Mouse (Mus musculus) kidney, postnatal 0 days (tissue): ENCODE data around the gene Klc3. TPM values are rescaled to one million over a fixed set of nuclear protein-coding genes. Genes with fewer than 3 reads are reported as not detected.
A peak's percentile ranks its signal among the peaks of the same experiment; 100 is the strongest.

Experiments used
- ATAC-seq: fragments of 200-750 bp; cut with Nextera tagmentation; replicated peaks from 2 replicates; pipeline ENCODE4 v1.8.0; 2017; ENCODE audit warnings: low read depth, moderate number of reproducible peaks, moderate TSS enrichment, moderate library complexity; ENCODE audit not compliant: low FRiP score
- DNase-seq: peaks from one replicate; pipeline ENCODE4 v3.0.0-alpha.2; 2016; ENCODE audit warnings: low spot score
- H3K27ac ChIP-seq: fragments of 300-500 bp; sonication (generic); 2 replicates; pipeline ENCODE4 v1.5.1; 2014; ENCODE audit warnings: mild to moderate bottlenecking
- H3K27me3 ChIP-seq: fragments of 300-500 bp; sonication (generic); 2 replicates; pipeline ENCODE4 v1.6.1; 2014; ENCODE audit warnings: low read length, mixed read lengths; ENCODE audit not compliant: insufficient read depth
- H3K36me3 ChIP-seq: fragments of 300-500 bp; sonication (generic); 2 replicates; pipeline ENCODE4 v1.6.1; 2014; ENCODE audit warnings: low read length, mixed read lengths; ENCODE audit not compliant: insufficient read depth
- H3K4me1 ChIP-seq: fragments of 300-500 bp; sonication (generic); replicated peaks from 2 replicates; pipeline ENCODE4 v1.6.1; 2014; ENCODE audit warnings: antibody characterized with exemption, low read length, mixed read lengths; ENCODE audit not compliant: insufficient read depth
- H3K4me2 ChIP-seq: fragments of 300-500 bp; sonication (generic); 2 replicates; pipeline ENCODE4 v1.6.1; 2014; ENCODE audit warnings: mild to moderate bottlenecking, low read length, moderate library complexity, mixed read lengths
- H3K4me3 ChIP-seq: fragments of 300-500 bp; sonication (generic); replicated peaks from 2 replicates; pipeline ENCODE4 v1.5.1; 2014; ENCODE audit warnings: low read depth, low read length
- H3K9ac ChIP-seq: fragments of 300-500 bp; sonication (generic); 2 replicates; pipeline ENCODE4 v1.6.1; 2014; ENCODE audit warnings: low read depth, low read length
- H3K9me3 ChIP-seq: fragments of 300-500 bp; sonication (generic); replicated peaks from 2 replicates; pipeline ENCODE4 v1.6.1; 2016; ENCODE audit warnings: low read length, inconsistent platforms, mixed read lengths
- CTCF ChIP-seq: IDR thresholded peaks from 2 replicates; pipeline ENCODE4 v1.5.1; 2016; ENCODE audit warnings: antibody characterized with exemption, low read depth, mild to moderate bottlenecking, moderate library complexity
- WGBS: fragments of 180-500 bp; shearing (Covaris S2); extraction: QIAGEN DNeasy Blood & Tissue Kit; methylation state at CpG from one replicate; pipeline ENCODE4 v1.1.7; 2014; 5-methylcytosine and 5-hydroxymethylcytosine counted together
- polyA plus RNA-seq: library from polyadenylated mRNA; unstranded; fragments of >200 nt; fragmentation: Nextera tagmentation; extraction: Ambion mirVana; gene quantifications from 2 replicates; pipeline ENCODE4 v1.2.1, GENCODE M21; 2015

Gene Klc3
- polyA plus RNA-seq, 1 experiment from 2014 or later = 6.7 TPM

DNA sequence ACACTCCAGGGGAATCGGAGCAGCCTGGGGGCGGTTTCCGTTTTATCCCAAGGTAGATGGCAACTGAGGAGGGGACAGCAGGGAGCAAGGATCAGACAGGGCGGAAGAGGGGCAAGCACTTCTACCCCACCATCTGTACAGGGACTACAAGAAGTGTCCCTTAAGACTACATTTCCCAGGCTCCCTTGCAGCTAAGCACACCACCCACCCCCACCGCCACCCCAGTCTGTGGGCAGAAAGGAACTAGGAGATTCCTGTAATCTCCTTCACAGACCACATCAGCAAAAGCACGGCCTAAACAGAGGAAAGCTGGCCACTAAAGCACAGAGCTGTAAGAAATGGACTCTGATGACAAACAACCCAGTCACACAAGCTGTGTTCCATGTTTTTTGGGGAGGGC lies 22.4 kb upstream of the Klc3 start:
- no peak overlapping the region for H3K9ac ChIP-seq
- no peaks in the 10 kb centered on the region for H3K4me1 ChIP-seq
- no peak overlapping the region for H3K4me2 ChIP-seq
- no peak overlapping the region for H3K27ac ChIP-seq
- no peak for ATAC-seq
- no peak for DNase-seq
- peaks cover 45% of the 10 kb centered on the region for H3K36me3 ChIP-seq
- no peaks in the 10 kb centered on the region for H3K9me3 ChIP-seq
- H3K27me3 ChIP-seq = no peaks in the 10 kb centered on the region
- H3K4me3 ChIP-seq = no peak overlapping the region
- 77% methylated on average over 6 of the region's 6 CpGs for WGBS
- no peak for TF ChIP-seq CTCF

DNA sequence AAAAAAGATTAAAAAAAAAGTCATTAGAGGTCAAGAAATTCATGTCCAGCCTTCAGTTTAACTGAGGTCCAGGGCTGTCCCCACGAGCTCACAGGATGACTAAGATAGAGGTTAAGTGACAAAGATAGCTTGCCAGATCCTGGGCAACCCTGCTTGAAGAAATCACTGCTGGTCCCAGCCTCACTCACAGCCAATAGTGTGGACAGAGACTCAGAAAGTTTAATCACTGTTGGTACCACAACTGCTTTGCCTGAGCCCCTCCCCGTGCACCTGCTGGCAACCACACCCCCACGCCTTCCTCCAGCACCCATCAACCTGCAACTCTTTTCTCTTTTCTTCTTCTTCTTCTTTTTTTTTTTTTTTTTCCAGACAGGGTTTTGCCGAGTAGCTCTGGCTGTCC lies 20.1 kb upstream of the Klc3 start:
- Histone ChIP-seq H3K27ac (no peak overlapping the region), H3K27me3 (peaks cover 13% of the 10 kb centered on the region), H3K4me2 (no peak overlapping the region), H3K9me3 (no peaks in the 10 kb centered on the region), H3K4me1 (no peaks in the 10 kb centered on the region; the same call in 1 of the 2 replicates), H3K36me3 (peaks cover 31% of the 10 kb centered on the region), H3K4me3 (no peak overlapping the region), H3K9ac (no peak overlapping the region)
- ATAC-seq (no peak), DNase-seq (no peak)
- TF ChIP-seq CTCF = no peak
- 53% methylated on average over 4 of the region's 4 CpGs for WGBS

DNA sequence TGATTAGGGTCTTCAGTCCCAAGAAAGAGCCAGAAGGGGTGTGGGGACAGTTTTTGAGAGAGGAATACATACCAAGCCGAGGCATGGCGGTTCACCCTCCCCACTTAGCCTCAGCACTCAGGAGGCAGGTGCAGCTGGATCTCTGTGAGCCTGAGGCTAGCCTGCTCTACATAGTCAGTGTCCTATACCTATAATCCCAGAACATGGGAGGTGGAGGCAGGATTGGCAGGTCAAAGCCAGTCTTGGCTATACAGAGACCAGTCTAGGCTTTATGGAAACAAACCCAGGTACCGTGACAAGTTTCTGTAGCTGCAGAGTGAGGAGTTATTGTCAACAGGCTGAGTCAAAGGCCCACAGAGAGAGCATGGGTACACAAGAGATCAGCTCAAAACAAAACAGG lies 19.2 kb upstream of the Klc3 start:
- 88% methylated on average over 3 of the region's 3 CpGs for WGBS
- Histone ChIP-seq H3K27me3 (peaks cover 15% of the 10 kb centered on the region), H3K27ac (no peak overlapping the region)

DNA sequence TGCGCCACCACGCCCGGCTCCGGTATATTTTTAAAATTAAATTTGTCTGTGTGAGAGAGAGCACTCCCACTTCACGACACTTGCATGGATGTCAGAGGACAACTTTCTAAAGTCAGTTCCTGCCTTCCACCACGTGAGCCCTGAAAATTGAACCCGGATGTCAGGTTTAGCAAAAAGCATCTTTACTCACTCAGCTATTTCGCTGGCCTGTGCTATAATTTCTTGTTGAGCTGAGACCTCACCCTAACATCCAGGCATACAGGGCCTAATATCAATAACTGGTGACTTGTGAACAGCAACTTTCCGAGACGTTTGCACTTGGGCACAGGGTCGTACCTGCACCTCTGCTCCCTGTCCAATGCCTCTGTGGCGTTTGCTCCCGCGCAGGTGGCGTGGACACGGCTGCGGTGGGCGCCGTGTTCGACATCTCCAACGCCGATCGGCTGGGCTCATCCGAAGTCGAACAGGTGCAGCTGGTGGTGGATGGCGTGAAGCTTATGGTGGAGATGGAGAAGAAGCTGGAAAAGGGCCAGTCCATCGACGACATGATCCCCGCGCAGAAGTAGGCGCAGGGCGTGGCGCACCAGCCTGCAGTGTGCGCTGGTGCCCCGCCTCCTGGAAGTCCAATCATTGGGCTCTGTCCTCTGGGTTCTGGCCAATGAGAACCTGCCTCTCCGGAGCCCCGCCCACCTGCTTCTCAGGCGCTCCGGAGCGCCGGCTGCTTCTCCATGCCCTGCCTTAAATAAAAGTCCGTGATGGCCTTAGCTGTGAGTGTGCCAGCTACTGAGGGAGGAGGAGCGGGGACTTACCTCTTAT lies 17.1 kb upstream of the Klc3 start:
- H3K9me3 ChIP-seq = no peaks in the 10 kb centered on the region

More for the DNA sequence above, 19.2 kb upstream of the Klc3 start:
- Histone ChIP-seq H3K9me3 (no peaks in the 10 kb centered on the region), H3K4me2 (no peak overlapping the region), H3K4me3 (no peak overlapping the region), H3K9ac (no peak overlapping the region), H3K36me3 (peaks cover 21% of the 10 kb centered on the region), H3K4me1 (no peaks in the 10 kb centered on the region; the same call in 1 of the 2 replicates)
- DNase-seq (no peak), ATAC-seq (no peak)
- TF ChIP-seq CTCF = no peak

DNA sequence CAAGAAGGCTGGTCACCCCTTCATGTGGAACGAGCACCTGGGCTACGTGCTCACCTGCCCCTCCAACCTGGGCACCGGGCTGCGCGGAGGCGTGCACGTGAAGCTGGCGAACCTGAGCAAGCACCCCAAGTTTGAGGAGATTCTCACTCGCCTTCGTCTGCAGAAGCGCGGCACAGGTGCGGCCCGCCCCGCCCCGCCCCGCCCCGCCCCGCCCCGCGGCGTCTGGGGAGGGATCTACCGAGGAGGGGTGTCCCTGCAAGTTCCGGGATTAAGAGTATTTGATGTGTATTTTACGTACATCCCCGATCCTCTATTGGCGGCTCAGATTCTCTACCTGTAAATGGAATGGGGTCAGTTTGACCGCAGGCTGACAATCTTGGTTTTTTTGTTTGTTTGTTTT lies 16.2 kb upstream of the Klc3 start:
- H3K27ac ChIP-seq = no peak overlapping the region
- peaks cover 3% of the 10 kb centered on the region; the same call in 1 of the 2 replicates for H3K36me3 ChIP-seq
- H3K9me3 ChIP-seq = no peaks in the 10 kb centered on the region
- H3K4me1 ChIP-seq = no peaks in the 10 kb centered on the region; the same call in 1 of the 2 replicates
- H3K27me3 ChIP-seq = peaks cover 15% of the 10 kb centered on the region
- H3K4me3 ChIP-seq = 0 out of 2 replicates have a peak overlapping the region, but pooled peaks have one; percentile 2
- H3K4me2 ChIP-seq = peak overlapping the region; percentile 26; the same call in 1 of the 2 replicates
- 5% methylated on average over 28 of the region's 28 CpGs for WGBS
- no peak for TF ChIP-seq CTCF
- ATAC-seq = no peak
- no peak for DNase-seq
- H3K9ac ChIP-seq = no peak overlapping the region

More for the DNA sequence above, 17.1 kb upstream of the Klc3 start:
- no peaks in the 10 kb centered on the region; the same call in 1 of the 2 replicates for H3K4me1 ChIP-seq
- 14% methylated on average over 43 of the region's 43 CpGs for WGBS
- peak overlapping the region; percentile 16; the same call in 1 of the 2 replicates for H3K4me3 ChIP-seq
- peaks cover 11% of the 10 kb centered on the region for H3K36me3 ChIP-seq
- H3K27ac ChIP-seq = no peak overlapping the region
- ATAC-seq = peak; percentile 93
- H3K4me2 ChIP-seq = peak overlapping the region; percentile 57
- no peak for TF ChIP-seq CTCF
- H3K27me3 ChIP-seq = peaks cover 15% of the 10 kb centered on the region
- H3K9ac ChIP-seq = no peak overlapping the region
- peak; percentile 96 for DNase-seq

DNA sequence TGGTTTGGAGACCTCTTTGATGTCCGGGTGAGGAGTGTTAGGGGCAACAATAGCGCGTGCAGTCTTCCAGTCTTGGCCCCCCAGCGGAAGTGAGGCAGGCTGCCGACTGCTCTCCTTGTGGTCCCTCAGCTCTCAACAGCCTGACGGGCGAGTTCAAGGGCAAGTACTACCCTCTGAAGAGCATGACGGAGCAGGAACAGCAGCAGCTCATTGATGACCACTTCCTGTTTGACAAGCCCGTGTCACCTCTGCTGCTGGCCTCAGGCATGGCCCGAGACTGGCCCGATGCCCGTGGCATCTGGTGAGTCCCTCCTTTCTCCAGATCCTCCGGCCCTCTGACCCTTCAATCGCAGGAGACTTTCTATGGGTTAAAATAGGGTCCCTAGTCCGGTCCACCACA lies 12.7 kb upstream of the Klc3 start:
- no peak overlapping the region for H3K4me2 ChIP-seq
- H3K27ac ChIP-seq = no peak overlapping the region
- 71% methylated on average over 15 of the region's 15 CpGs for WGBS
- no peak for TF ChIP-seq CTCF
- H3K27me3 ChIP-seq = peaks cover 15% of the 10 kb centered on the region
- H3K4me3 ChIP-seq = no peak overlapping the region
- H3K9me3 ChIP-seq = no peaks in the 10 kb centered on the region
- H3K4me1 ChIP-seq = no peaks in the 10 kb centered on the region; the same call in 1 of the 2 replicates
- H3K36me3 ChIP-seq = no peaks in the 10 kb centered on the region
- no peak overlapping the region for H3K9ac ChIP-seq
- ATAC-seq (no peak), DNase-seq (no peak)
